Mouse (Mus musculus) liver, embryonic 13.5 days (tissue): ENCODE results near the gene Agtrap. TPM values are rescaled to one million over a fixed set of nuclear protein-coding genes. Genes with fewer than 3 reads are reported as not detected.
"Not testable (repeated sequence)": the region's sequence is repeated elsewhere in the genome, so short reads cannot be mapped to it uniquely, and the experiment has no call there.

Source experiments
- ATAC-seq: fragments of 200-750 bp; cut with Nextera tagmentation; 2 replicates; pipeline ENCODE4 v1.8.0; 2017; ENCODE audit warnings: low read depth, mild to moderate bottlenecking, moderate number of reproducible peaks, moderate library complexity
- DNase-seq: peaks from one replicate; pipeline ENCODE4 v3.0.0; 2022
- H3K27ac ChIP-seq: fragments of 300-500 bp; sonication (generic); 2 replicates; pipeline ENCODE4 v1.5.1; 2015; ENCODE audit warnings: moderate library complexity, mild to moderate bottlenecking, inconsistent platforms
- H3K27me3 ChIP-seq: fragments of 300-500 bp; sonication (generic); 2 replicates; pipeline ENCODE4 v1.6.1; 2015; ENCODE audit warnings: mild to moderate bottlenecking, inconsistent platforms
- H3K36me3 ChIP-seq: fragments of 300-500 bp; sonication (generic); 2 replicates; pipeline ENCODE4 v1.6.1; 2015; ENCODE audit warnings: mild to moderate bottlenecking, inconsistent platforms
- H3K4me1 ChIP-seq: fragments of 300-500 bp; sonication (generic); replicated peaks from 2 replicates; pipeline ENCODE4 v1.6.1; 2015; ENCODE audit warnings: inconsistent platforms
- H3K4me2 ChIP-seq: fragments of 300-500 bp; sonication (generic); 2 replicates; pipeline ENCODE4 v1.6.1; 2015; ENCODE audit warnings: inconsistent platforms, mild to moderate bottlenecking, moderate library complexity
- H3K4me3 ChIP-seq: fragments of 300-500 bp; sonication (generic); replicated peaks from 2 replicates; pipeline ENCODE4 v1.5.1; 2015; ENCODE audit warnings: mild to moderate bottlenecking, inconsistent platforms
- H3K9ac ChIP-seq: fragments of 300-500 bp; sonication (generic); 2 replicates; pipeline ENCODE4 v1.6.1; 2015; ENCODE audit warnings: mild to moderate bottlenecking, inconsistent platforms
- H3K9me3 ChIP-seq: fragments of 300-500 bp; sonication (generic); replicated peaks from 2 replicates; pipeline ENCODE4 v1.6.1; 2016; ENCODE audit warnings: inconsistent platforms
- WGBS: fragments of 180-500 bp; shearing (Covaris S2); methylation state at CpG from one replicate; pipeline ENCODE4 v1.1.7; 2015; ENCODE audit not compliant: insufficient replicate concordance; 5-methylcytosine and 5-hydroxymethylcytosine counted together
- polyA plus RNA-seq: library from polyadenylated mRNA; unstranded; fragments of >200 nt; fragmentation: Nextera tagmentation; extraction: Ambion mirVana; gene quantifications from 2 replicates; pipeline ENCODE4 v1.2.1, GENCODE M21; 2015

Agtrap gene
- polyA plus RNA-seq, 1 experiment from 2014 or later = 11.2 TPM

GRCm38 (mm10) chr4:148120555-148120954 is 32.7 kb upstream of the Agtrap start:
- 56% methylated on average over 9 of the region's 9 CpGs for WGBS
- Histone ChIP-seq H3K9me3 (no peaks in the 10 kb centered on the region; the same call in 1 of the 2 replicates), H3K4me2 (no peak overlapping the region), H3K9ac (no peak overlapping the region), H3K27ac (no peak overlapping the region), H3K4me1 (no peaks in the 10 kb centered on the region), H3K36me3 (no peaks in the 10 kb centered on the region), H3K4me3 (no peak overlapping the region), H3K27me3 (peaks cover 9% of the 10 kb centered on the region; the same call in 1 of the 2 replicates)
- ATAC-seq (no peak), DNase-seq (no peak)

GRCm38 (mm10) chr4:148119578-148119977 is 31.7 kb upstream of the Agtrap start:
- not testable (repeated sequence) for H3K9me3 ChIP-seq, H3K4me2 ChIP-seq, H3K4me3 ChIP-seq, ATAC-seq, H3K36me3 ChIP-seq, DNase-seq, H3K9ac ChIP-seq, H3K4me1 ChIP-seq, H3K27ac ChIP-seq
- peaks cover 12% of the 10 kb centered on the region for H3K27me3 ChIP-seq
- 67% methylated on average over 9 of the region's 9 CpGs for WGBS

GRCm38 (mm10) chr4:148117392-148117791 is 29.6 kb upstream of the Agtrap start:
- no peak for ATAC-seq
- H3K36me3 ChIP-seq = no peaks in the 10 kb centered on the region
- WGBS = 70% methylated on average over 4 of the region's 4 CpGs
- no peak overlapping the region for H3K4me3 ChIP-seq
- H3K9ac ChIP-seq = no peak overlapping the region
- H3K9me3 ChIP-seq = no peaks in the 10 kb centered on the region; the same call in 1 of the 2 replicates
- H3K4me2 ChIP-seq = no peak overlapping the region
- peaks cover 7% of the 10 kb centered on the region; the same call in 1 of the 2 replicates for H3K4me1 ChIP-seq
- H3K27ac ChIP-seq = no peak overlapping the region
- H3K27me3 ChIP-seq = peaks cover 11% of the 10 kb centered on the region
- no peak for DNase-seq

- 70% methylated on average over 4 of the region's 4 CpGs for WGBS
- no peak overlapping the region for H3K27ac ChIP-seq
- H3K4me3 ChIP-seq = no peak overlapping the region
- peaks cover 7% of the 10 kb centered on the region; the same call in 1 of the 2 replicates for H3K4me1 ChIP-seq
- DNase-seq = no peak
- no peak overlapping the region for H3K9ac ChIP-seq
- H3K9me3 ChIP-seq = no peaks in the 10 kb centered on the region; the same call in 1 of the 2 replicates
- no peaks in the 10 kb centered on the region for H3K36me3 ChIP-seq
- ATAC-seq = no peak
- no peak overlapping the region for H3K4me2 ChIP-seq
- peaks cover 11% of the 10 kb centered on the region for H3K27me3 ChIP-seq
These were observed 28.8 kb upstream of the Agtrap start for GRCm38 (mm10) chr4:148116657-148117056.

- Histone ChIP-seq H3K36me3 (no peaks in the 10 kb centered on the region), H3K9me3 (no peaks in the 10 kb centered on the region; the same call in 1 of the 2 replicates), H3K27me3 (peaks cover 5% of the 10 kb centered on the region; the same call in 1 of the 2 replicates), H3K9ac (no peak overlapping the region), H3K4me2 (no peak overlapping the region), H3K4me1 (peaks cover 7% of the 10 kb centered on the region; the same call in 1 of the 2 replicates), H3K4me3 (no peak overlapping the region), H3K27ac (no peak overlapping the region)
- DNase-seq (no peak), ATAC-seq (no peak)
- WGBS = 4% methylated on average over 15 of the region's 15 CpGs
These were observed 27.6 kb upstream of the Agtrap start for GRCm38 (mm10) chr4:148115467-148115866.

- H3K27me3 ChIP-seq = peaks cover 5% of the 10 kb centered on the region; the same call in 1 of the 2 replicates
- peaks cover 7% of the 10 kb centered on the region; the same call in 1 of the 2 replicates for H3K4me1 ChIP-seq
- peak; percentile 63 for DNase-seq
- 7% methylated on average over 15 of the region's 15 CpGs for WGBS
- H3K4me2 ChIP-seq = no peak overlapping the region
- no peak overlapping the region for H3K9ac ChIP-seq
- no peak overlapping the region for H3K4me3 ChIP-seq
- ATAC-seq = peak; percentile 55
- H3K27ac ChIP-seq = no peak overlapping the region
- H3K9me3 ChIP-seq = no peaks in the 10 kb centered on the region; the same call in 1 of the 2 replicates
- no peaks in the 10 kb centered on the region for H3K36me3 ChIP-seq
These were observed 27.0 kb upstream of the Agtrap start for GRCm38 (mm10) chr4:148114758-148115391.

GRCm38 (mm10) chr4:148112519-148112918 is 24.7 kb upstream of the Agtrap start:
- H3K9me3 ChIP-seq = no peaks in the 10 kb centered on the region; the same call in 1 of the 2 replicates
- no peak overlapping the region for H3K4me2 ChIP-seq
- DNase-seq = no peak
- no peak overlapping the region for H3K27ac ChIP-seq
- 54% methylated on average over 12 of the region's 12 CpGs for WGBS
- peaks cover 7% of the 10 kb centered on the region for H3K4me1 ChIP-seq
- no peak for ATAC-seq
- H3K4me3 ChIP-seq = no peak overlapping the region
- no peak overlapping the region for H3K9ac ChIP-seq
- H3K27me3 ChIP-seq = peaks cover 13% of the 10 kb centered on the region
- no peaks in the 10 kb centered on the region for H3K36me3 ChIP-seq

GRCm38 (mm10) chr4:148109215-148109614 is 21.4 kb upstream of the Agtrap start:
- H3K9me3 ChIP-seq = no peaks in the 10 kb centered on the region
- H3K4me3 ChIP-seq = no peak overlapping the region
- WGBS = 13% methylated on average over 5 of the region's 5 CpGs
- H3K9ac ChIP-seq = no peak overlapping the region
- peak; percentile 60 for ATAC-seq
- H3K27ac ChIP-seq = no peak overlapping the region
- H3K4me1 ChIP-seq = no peaks in the 10 kb centered on the region; the same call in 1 of the 2 replicates
- no peak overlapping the region for H3K4me2 ChIP-seq
- no peak for DNase-seq
- peaks cover 16% of the 10 kb centered on the region for H3K27me3 ChIP-seq
- no peaks in the 10 kb centered on the region for H3K36me3 ChIP-seq

- WGBS = 20% methylated on average over 7 of the region's 7 CpGs
These were observed 20.8 kb upstream of the Agtrap start for GRCm38 (mm10) chr4:148108565-148109100.

GRCm38 (mm10) chr4:148107621-148108291 is 19.9 kb upstream of the Agtrap start:
- ATAC-seq = no peak
- Histone ChIP-seq H3K4me3 (no peak overlapping the region), H3K9ac (no peak overlapping the region), H3K27me3 (peaks cover 16% of the 10 kb centered on the region), H3K4me2 (no peak overlapping the region), H3K9me3 (no peaks in the 10 kb centered on the region), H3K27ac (0 out of 2 replicates have a peak overlapping the region, but pooled peaks have one; percentile 36), H3K36me3 (no peaks in the 10 kb centered on the region), H3K4me1 (no peaks in the 10 kb centered on the region; the same call in 1 of the 2 replicates)
- no peak for DNase-seq
- WGBS = 49% methylated on average over 22 of the region's 22 CpGs

More at GRCm38 (mm10) chr4:148108565-148109100, 20.8 kb upstream of the Agtrap start:
- Histone ChIP-seq H3K9ac (no peak overlapping the region), H3K9me3 (no peaks in the 10 kb centered on the region), H3K36me3 (no peaks in the 10 kb centered on the region), H3K27ac (peak overlapping the region; percentile 36; the same call in 1 of the 2 replicates), H3K27me3 (peaks cover 16% of the 10 kb centered on the region), H3K4me1 (no peaks in the 10 kb centered on the region; the same call in 1 of the 2 replicates), H3K4me2 (no peak overlapping the region), H3K4me3 (no peak overlapping the region)
- DNase-seq = no peak
- no peak for ATAC-seq

GRCm38 (mm10) chr4:148104146-148104545 is 16.3 kb upstream of the Agtrap start:
- DNase-seq = no peak
- no peaks in the 10 kb centered on the region for H3K36me3 ChIP-seq
- H3K4me3 ChIP-seq = no peak overlapping the region
- peaks cover 16% of the 10 kb centered on the region for H3K27me3 ChIP-seq
- no peak for ATAC-seq
- peaks cover 8% of the 10 kb centered on the region; the same call in 1 of the 2 replicates for H3K4me1 ChIP-seq
- 71% methylated on average over 3 of the region's 3 CpGs for WGBS
- no peak overlapping the region for H3K9ac ChIP-seq
- H3K27ac ChIP-seq = no peak overlapping the region
- H3K9me3 ChIP-seq = no peaks in the 10 kb centered on the region
- no peak overlapping the region for H3K4me2 ChIP-seq
